Mouse (Mus musculus): ENCODE measurements around the gene Gps1.
"Not testable (repeated sequence)": the region's sequence is repeated elsewhere in the genome, so short reads cannot be mapped to it uniquely, and the experiment has no call there.

The Gps1 gene

DNA sequence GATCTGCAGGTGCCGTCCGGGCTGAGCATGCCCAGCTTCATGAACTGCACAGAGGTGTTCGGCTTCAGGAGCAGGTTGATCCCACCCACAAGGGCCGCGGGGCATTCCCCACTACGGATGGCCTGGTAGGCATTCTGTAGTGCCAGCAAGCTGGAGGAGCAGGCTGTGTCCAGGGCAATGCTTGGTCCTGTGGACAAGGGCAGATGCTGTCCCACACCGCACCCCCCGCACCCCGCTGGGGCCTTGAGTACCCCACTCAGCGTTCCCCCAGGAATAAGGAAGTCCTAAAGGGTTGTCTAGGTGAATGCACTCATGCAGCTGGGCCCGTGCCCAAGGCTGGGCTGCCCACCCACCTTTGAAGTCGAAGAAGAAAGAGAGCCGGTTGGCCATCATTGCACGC is 36.5 kb downstream of the Gps1 start:
- intact Hi-C loops (cut with DNase I), result loop anchor here (5.0 kb wide), 1 partner anchor 82 kb away; no protein-coding TSS in a partner anchor

GRCm38 (mm10) chr11:120821076-120821922 is 37.2 kb downstream of the Gps1 start:
- intact Hi-C loops (cut with DNase I), result loop anchor here (5.0 kb wide), 1 partner anchor 81 kb away; no protein-coding TSS in a partner anchor

- intact Hi-C loops (cut with DNase I), result loop anchor here (5.0 kb wide), 1 partner anchor 80 kb away; no protein-coding TSS in a partner anchor
Observed at GRCm38 (mm10) chr11:120822321-120822720, 38.2 kb downstream of the Gps1 start.

DNA sequence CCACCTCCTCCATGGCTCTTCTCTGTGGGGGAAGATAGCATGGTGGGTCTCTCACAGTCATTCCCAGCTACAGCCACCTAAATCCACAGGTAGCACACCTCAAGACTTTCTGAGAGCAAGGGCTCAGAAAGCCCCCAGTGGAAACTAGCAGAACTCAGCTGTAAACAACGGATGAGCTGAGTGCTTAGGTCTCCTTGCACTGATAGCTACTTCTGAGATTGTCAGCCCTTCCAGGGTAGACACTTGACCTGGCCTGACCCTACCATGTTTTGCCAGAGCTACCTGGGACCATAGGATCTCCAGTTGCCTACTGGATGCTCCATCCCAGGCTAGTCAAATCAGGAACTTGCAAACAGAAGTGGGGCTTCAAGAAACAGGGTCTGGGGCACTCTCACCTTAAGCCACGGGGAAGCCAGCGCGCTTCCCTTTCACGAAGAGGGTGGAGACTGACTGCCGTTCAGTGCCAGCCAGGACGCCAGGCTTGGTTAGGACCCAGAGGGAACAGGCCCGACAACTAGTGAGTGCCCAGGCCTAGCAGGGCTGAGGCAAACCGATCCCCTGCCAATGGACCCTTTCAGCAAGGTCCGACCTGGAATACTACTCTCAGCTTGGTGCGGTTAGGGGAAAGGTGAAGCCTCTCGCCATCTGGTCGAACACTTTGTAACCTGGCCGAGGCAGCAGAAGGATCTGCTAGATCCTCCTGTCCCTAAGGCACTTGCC is 38.9 kb downstream of the Gps1 start:
- intact Hi-C loops (cut with DNase I), result loop anchor here (5.0 kb wide), 1 partner anchor 79 kb away; no protein-coding TSS in a partner anchor

DNA sequence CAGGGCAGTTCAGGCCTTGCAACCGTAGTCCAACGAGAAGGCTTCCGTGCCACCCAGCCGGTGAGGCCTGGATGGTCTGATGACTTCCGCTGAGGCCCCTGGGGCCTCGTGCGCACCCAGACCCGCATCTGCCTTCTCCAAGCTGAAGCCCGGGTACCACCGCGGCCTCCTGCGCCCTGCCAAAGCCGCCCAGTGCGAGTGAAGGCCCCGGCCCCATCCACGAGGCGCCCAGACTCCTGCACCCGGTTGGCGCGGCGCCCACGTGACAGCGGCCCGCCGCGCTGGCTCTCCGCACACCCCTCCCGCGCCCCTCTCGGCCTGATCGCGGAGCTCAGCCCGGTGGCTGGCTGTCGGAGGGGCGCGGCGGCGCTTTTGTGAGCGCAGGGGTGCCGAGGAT is 39.5 kb downstream of the Gps1 start:
- intact Hi-C loops (cut with DNase I), result loop anchor here (5.0 kb wide), 1 partner anchor 79 kb away; no protein-coding TSS in a partner anchor

DNA sequence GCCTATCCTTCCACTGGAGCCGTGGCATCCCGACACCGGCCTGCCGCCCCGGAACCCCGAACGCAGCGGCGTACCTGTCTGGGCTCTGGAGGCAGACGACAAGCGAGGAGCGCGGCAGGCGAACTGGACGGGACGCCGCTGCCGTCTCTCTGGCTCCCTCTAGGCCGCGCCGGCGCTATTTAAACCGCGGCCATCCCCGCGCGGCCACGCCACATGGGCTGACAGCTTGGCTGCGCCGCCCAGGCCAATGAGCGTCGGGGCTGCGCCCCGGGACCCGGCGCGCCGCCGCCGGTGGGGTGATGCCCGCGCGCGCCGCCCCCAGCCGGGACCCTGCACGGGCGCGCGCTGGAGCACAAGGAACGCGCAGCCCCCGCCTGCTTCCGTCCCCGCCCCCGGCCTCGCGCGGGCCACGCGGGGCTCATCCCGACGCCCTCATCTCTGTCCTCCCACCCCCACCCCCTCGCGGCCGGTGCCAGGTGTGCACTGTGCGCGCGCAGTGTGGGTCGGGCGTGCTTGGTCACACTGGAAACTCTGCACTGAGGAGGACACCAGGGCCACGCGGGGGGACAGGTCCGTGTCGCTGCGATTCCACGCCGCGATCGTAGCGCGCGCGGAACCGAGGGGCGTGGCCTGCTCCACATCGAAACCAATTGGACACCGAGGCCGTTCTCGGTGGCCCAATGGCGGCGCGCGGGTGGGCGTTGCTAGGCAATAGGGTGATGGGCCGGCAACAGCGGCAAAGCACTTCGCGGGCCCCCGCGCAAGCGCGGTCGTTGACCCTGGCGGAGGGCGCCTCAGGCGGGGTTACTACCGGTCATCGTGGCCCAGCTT is 40.1 kb downstream of the Gps1 start, which contains the start of gene Fasn:
Gene Fasn, minus strand, starts transcription at position 592 of the 831 bp plus-strand sequence.
- intact Hi-C loops (cut with DNase I), result loop anchor here (5.0 kb wide), 1 partner anchor 78 kb away; no protein-coding TSS in a partner anchor

- intact Hi-C loops (cut with DNase I), result loop anchor here (5.0 kb wide), 1 partner anchor 77 kb away; no protein-coding TSS in a partner anchor
Observed at GRCm38 (mm10) chr11:120824787-120825288, 40.8 kb downstream of the Gps1 start.

DNA sequence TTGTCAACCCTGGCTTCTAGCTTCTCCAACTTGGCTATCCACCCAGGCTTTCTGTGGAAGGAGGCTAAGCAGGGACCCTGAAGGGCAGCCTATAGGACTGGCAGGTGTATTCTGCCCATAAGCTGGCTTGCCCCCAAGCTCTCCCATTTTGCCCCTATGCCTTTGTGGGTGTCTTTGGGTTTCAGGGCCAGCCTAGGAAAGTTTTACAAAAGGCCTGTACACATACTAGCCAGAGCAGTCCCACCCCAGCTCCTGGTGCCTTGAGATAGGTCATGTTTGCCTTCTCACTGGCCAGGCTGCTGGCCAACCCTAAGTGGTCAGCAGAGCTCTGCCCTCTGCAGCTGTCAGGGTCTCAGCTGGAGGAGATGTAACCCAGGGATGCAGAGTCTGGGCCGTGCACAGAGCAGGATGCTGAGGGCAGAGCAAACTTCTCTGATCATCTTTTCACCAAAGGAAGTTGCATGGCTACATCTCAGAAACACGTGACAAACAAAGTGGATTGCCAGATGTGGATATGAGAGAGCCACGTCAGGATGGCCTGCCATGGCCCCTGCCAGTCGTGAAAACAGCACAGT is 41.3 kb downstream of the Gps1 start:
- intact Hi-C loops (cut with DNase I), result no loop called here

- intact Hi-C loops (cut with DNase I), result no loop called here
Observed at GRCm38 (mm10) chr11:120826016-120826953, 42.2 kb downstream of the Gps1 start.

DNA sequence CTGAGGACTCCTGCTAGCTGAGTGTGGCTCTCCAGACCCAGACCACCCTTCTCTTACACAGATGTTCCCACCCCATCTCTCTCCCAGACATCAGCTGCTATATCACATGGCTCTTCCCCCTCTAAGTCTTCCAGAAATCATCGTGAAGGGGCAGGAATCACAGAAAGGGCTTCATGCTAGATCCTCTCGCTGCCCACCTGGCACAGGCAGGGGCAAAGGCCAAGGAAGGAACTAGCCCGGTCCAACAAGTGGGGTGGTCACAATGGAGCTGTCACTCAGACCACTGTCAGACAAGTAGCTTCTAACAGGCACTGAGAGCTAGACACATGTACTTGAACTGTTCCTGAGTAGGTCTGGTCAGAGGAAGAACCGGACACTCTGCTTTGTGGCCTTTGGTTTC is 44.3 kb downstream of the Gps1 start:
- intact Hi-C loops (cut with DNase I), result no loop called here

GRCm38 (mm10) chr11:120829757-120830532 is 45.9 kb downstream of the Gps1 start:
- intact Hi-C loops (cut with DNase I), result no loop called here

DNA sequence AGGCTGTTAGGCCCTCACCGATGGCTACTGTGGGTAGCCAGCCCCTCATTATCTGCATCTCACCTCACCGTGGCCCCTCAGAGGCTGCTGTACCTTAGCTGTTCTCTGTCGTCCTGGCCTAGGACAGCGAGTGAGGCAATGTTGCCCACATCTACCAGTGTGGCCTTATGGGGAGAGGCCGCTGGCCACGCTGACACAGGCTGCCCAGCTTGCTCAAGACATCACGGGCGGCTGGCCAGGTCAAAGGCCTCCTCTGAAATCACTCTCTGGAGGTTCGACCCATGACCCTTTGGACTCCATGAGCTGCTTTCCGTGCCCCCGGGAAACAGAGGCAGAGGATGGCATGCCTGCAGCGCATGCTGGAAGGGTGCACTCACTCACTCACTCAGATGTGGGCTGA is 46.6 kb downstream of the Gps1 start:
- intact Hi-C loops (cut with DNase I), result no loop called here

GRCm38 (mm10) chr11:120831659-120832440 is 47.8 kb downstream of the Gps1 start:
- intact Hi-C loops (cut with DNase I), result no loop called here

DNA sequence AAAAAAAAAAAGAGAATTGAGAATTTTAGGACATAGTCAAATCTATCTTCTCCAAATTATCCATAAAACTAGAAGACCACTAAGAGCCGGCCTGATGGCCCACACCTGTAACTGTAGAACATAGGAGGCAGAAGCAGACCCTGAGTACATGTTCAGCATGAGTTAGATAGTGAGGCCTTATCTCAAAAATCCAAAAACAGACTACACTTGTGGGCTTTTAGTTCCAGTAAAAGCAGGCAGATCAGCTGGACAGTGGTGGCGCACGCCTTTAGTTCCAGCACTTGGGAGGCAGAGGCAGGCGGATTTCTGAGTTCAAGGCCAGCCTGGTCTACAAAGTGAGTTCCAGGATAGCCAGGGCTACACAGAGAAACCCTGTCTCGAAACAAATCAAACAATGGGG is 48.9 kb downstream of the Gps1 start:
- intact Hi-C loops (cut with DNase I), result not testable (repeated sequence)

- intact Hi-C loops (cut with DNase I), result no loop called here
Observed at GRCm38 (mm10) chr11:120833555-120834280, 49.6 kb downstream of the Gps1 start.
